Mouse (Mus musculus): ENCODE measurements around the gene Spata5.

- TF ChIP-seq POLR2A (IDR thresholded peaks at IDR 0.05; ENCODE audit: extremely low read depth, insufficient read depth, low read length): no peak
- no peak for TF ChIP-seq CTCF (IDR thresholded peaks at IDR 0.05; ENCODE audit: low read depth, low read length)
Measured at GRCm38 (mm10) chr3:37610670-37611069, 191.0 kb downstream of the Spata5 start.

Data from liver, adult 2 months (tissue).